Mouse (Mus musculus) heart, embryonic 16.5 days (tissue): ENCODE data around the gene Syngap1. TPM values are rescaled to one million over a fixed set of nuclear protein-coding genes. Genes with fewer than 3 reads are reported as not detected.
A peak's percentile ranks its signal among the peaks of the same experiment; 100 is the strongest.

ENCODE experiments used
- ATAC-seq: fragments of 200-750 bp; cut with Nextera tagmentation; replicated peaks from 2 replicates; pipeline ENCODE4 v1.8.0; 2017; ENCODE audit warnings: moderate number of reproducible peaks; ENCODE audit not compliant: insufficient read depth, low FRiP score; ENCODE audit errors: extremely low read depth
- H3K27ac ChIP-seq: fragments of 300-500 bp; sonication (generic); 2 replicates; pipeline ENCODE4 v1.5.1; 2014; ENCODE audit warnings: mild to moderate bottlenecking, low read length, control low read depth, moderate library complexity
- H3K27me3 ChIP-seq: fragments of 300-500 bp; sonication (generic); 2 replicates; pipeline ENCODE4 v1.6.1; 2014; ENCODE audit warnings: low read length, mixed read lengths; ENCODE audit not compliant: control insufficient read depth, insufficient read depth
- H3K36me3 ChIP-seq: fragments of 300-500 bp; sonication (generic); 2 replicates; pipeline ENCODE4 v1.6.1; 2014; ENCODE audit not compliant: control insufficient read depth, insufficient read depth
- H3K4me1 ChIP-seq: fragments of 300-500 bp; sonication (generic); 2 replicates; pipeline ENCODE4 v1.6.1; 2014; ENCODE audit warnings: low read length, mixed read lengths; ENCODE audit not compliant: control insufficient read depth, insufficient read depth
- H3K4me2 ChIP-seq: fragments of 300-500 bp; sonication (generic); 2 replicates; pipeline ENCODE4 v1.6.1; 2014; ENCODE audit warnings: low read depth, mild to moderate bottlenecking, control low read depth, low read length
- H3K4me3 ChIP-seq: fragments of 300-500 bp; sonication (generic); 2 replicates; pipeline ENCODE4 v1.5.1; 2014; ENCODE audit warnings: mild to moderate bottlenecking, control low read depth, low read length
- H3K9ac ChIP-seq: fragments of 300-500 bp; sonication (generic); 2 replicates; pipeline ENCODE4 v1.6.1; 2014; ENCODE audit warnings: low read length, control low read depth
- H3K9me3 ChIP-seq: fragments of 300-500 bp; sonication (generic); replicated peaks from 2 replicates; pipeline ENCODE4 v1.6.1; 2016; ENCODE audit warnings: low read length; ENCODE audit not compliant: control insufficient read depth
- WGBS: fragments of 180-500 bp; shearing (Covaris S2); extraction: QIAGEN DNeasy Blood & Tissue Kit; methylation state at CpG from one replicate; pipeline ENCODE4 v1.1.7; 2014; 5-methylcytosine and 5-hydroxymethylcytosine counted together
- polyA plus RNA-seq: library from polyadenylated mRNA; unstranded; fragments of >200 nt; fragmentation: Nextera tagmentation; extraction: Ambion mirVana; gene quantifications from 2 replicates; pipeline ENCODE4 v1.2.1, GENCODE M21; 2015

Syngap1 gene
- polyA plus RNA-seq, 1 experiment from 2014 or later, result 1.2 TPM

GRCm38 (mm10) chr17:27004903-27005485 lies 63.9 kb downstream of the Syngap1 start:
- Histone ChIP-seq H3K9me3 (0 out of 2 replicates have a peak, but pooled peaks cover 6% of the 10 kb centered on the region), H3K4me2 (no peak overlapping the region), H3K4me3 (no peak overlapping the region), H3K27ac (no peak overlapping the region), H3K4me1 (no peaks in the 10 kb centered on the region; the same call in 1 of the 2 replicates), H3K9ac (no peak overlapping the region), H3K36me3 (no peaks in the 10 kb centered on the region), H3K27me3 (no peaks in the 10 kb centered on the region)
- whole genome bisulfite sequencing, result 36% methylated on average over 19 of the region's 19 CpGs
- ATAC-seq, result no peak

- no peak overlapping the region for H3K27ac ChIP-seq
- WGBS, result 41% methylated on average over 11 of the region's 11 CpGs
- no peaks in the 10 kb centered on the region for H3K36me3 ChIP-seq
- no peaks in the 10 kb centered on the region for H3K4me1 ChIP-seq
- no peak for ATAC-seq
- H3K4me2 ChIP-seq, result peak overlapping the region; percentile 9; the same call in 1 of the 2 replicates
- H3K4me3 ChIP-seq, result no peak overlapping the region
- 0 out of 2 replicates have a peak, but pooled peaks cover 6% of the 10 kb centered on the region for H3K9me3 ChIP-seq
- no peaks in the 10 kb centered on the region for H3K27me3 ChIP-seq
- H3K9ac ChIP-seq, result peak overlapping the region; percentile 20; the same call in 1 of the 2 replicates
Measured at GRCm38 (mm10) chr17:27005644-27006043, 64.6 kb downstream of the Syngap1 start.

- Histone ChIP-seq H3K9ac (no peak overlapping the region), H3K9me3 (0 out of 2 replicates have a peak, but pooled peaks cover 6% of the 10 kb centered on the region), H3K4me1 (peaks cover 5% of the 10 kb centered on the region), H3K27ac (no peak overlapping the region), H3K27me3 (no peaks in the 10 kb centered on the region), H3K36me3 (no peaks in the 10 kb centered on the region), H3K4me2 (no peak overlapping the region), H3K4me3 (no peak overlapping the region)
- ATAC-seq, result no peak
- 76% methylated on average over 2 of the region's 2 CpGs for WGBS
Measured at GRCm38 (mm10) chr17:27008277-27008676, 67.2 kb downstream of the Syngap1 start.

GRCm38 (mm10) chr17:27011167-27011566 lies 70.1 kb downstream of the Syngap1 start:
- H3K9me3 ChIP-seq, result 0 out of 2 replicates have a peak, but pooled peaks cover 4% of the 10 kb centered on the region

GRCm38 (mm10) chr17:27011998-27012672 lies 71.1 kb downstream of the Syngap1 start:
- no peak overlapping the region for H3K9ac ChIP-seq
- no peaks in the 10 kb centered on the region for H3K36me3 ChIP-seq
- H3K9me3 ChIP-seq, result no peaks in the 10 kb centered on the region
- H3K27ac ChIP-seq, result no peak overlapping the region
- H3K27me3 ChIP-seq, result no peaks in the 10 kb centered on the region
- peaks cover 5% of the 10 kb centered on the region for H3K4me1 ChIP-seq
- peak overlapping the region; percentile 21 for H3K4me2 ChIP-seq
- 51% methylated on average over 14 of the region's 14 CpGs for WGBS
- no peak for ATAC-seq
- no peak overlapping the region for H3K4me3 ChIP-seq

More at GRCm38 (mm10) chr17:27011167-27011566, 70.1 kb downstream of the Syngap1 start:
- Histone ChIP-seq H3K36me3 (no peaks in the 10 kb centered on the region), H3K4me1 (peaks cover 5% of the 10 kb centered on the region), H3K27ac (no peak overlapping the region), H3K4me3 (no peak overlapping the region), H3K27me3 (no peaks in the 10 kb centered on the region), H3K4me2 (no peak overlapping the region), H3K9ac (no peak overlapping the region)
- WGBS, result 85% methylated on average over 10 of the region's 10 CpGs
- ATAC-seq, result no peak

- H3K36me3 ChIP-seq, result no peaks in the 10 kb centered on the region
- H3K4me3 ChIP-seq, result no peak overlapping the region
- no peak overlapping the region for H3K4me2 ChIP-seq
- H3K9me3 ChIP-seq, result no peaks in the 10 kb centered on the region
- WGBS, result 35% methylated on average over 6 of the region's 6 CpGs
- no peaks in the 10 kb centered on the region for H3K27me3 ChIP-seq
- no peak overlapping the region for H3K27ac ChIP-seq
- no peak for ATAC-seq
- H3K4me1 ChIP-seq, result peaks cover 5% of the 10 kb centered on the region
- H3K9ac ChIP-seq, result no peak overlapping the region
Measured at GRCm38 (mm10) chr17:27012909-27013308, 71.9 kb downstream of the Syngap1 start.

GRCm38 (mm10) chr17:27017564-27018499 lies 76.8 kb downstream of the Syngap1 start:
- WGBS, result 8% methylated on average over 34 of the region's 34 CpGs
- peak overlapping the region; percentile 82 for H3K4me2 ChIP-seq
- H3K9ac ChIP-seq, result peak overlapping the region; percentile 70
- H3K36me3 ChIP-seq, result peaks cover 25% of the 10 kb centered on the region
- H3K27me3 ChIP-seq, result no peaks in the 10 kb centered on the region
- peak overlapping the region; percentile 78 for H3K27ac ChIP-seq
- H3K9me3 ChIP-seq, result no peaks in the 10 kb centered on the region
- ATAC-seq, result peak; percentile 81
- H3K4me1 ChIP-seq, result peaks cover 7% of the 10 kb centered on the region
- H3K4me3 ChIP-seq, result peak overlapping the region; percentile 67

GRCm38 (mm10) chr17:27018555-27019196 lies 77.6 kb downstream of the Syngap1 start:
- ATAC-seq, result no peak
- peaks cover 7% of the 10 kb centered on the region; the same call in 1 of the 2 replicates for H3K4me1 ChIP-seq
- H3K36me3 ChIP-seq, result peaks cover 25% of the 10 kb centered on the region
- H3K4me3 ChIP-seq, result peak overlapping the region; percentile 67
- no peaks in the 10 kb centered on the region for H3K9me3 ChIP-seq
- WGBS, result 35% methylated on average over 12 of the region's 12 CpGs
- peak overlapping the region; percentile 70 for H3K9ac ChIP-seq
- no peaks in the 10 kb centered on the region for H3K27me3 ChIP-seq
- H3K27ac ChIP-seq, result peak overlapping the region; percentile 78
- H3K4me2 ChIP-seq, result peak overlapping the region; percentile 82
